Mouse (Mus musculus): ENCODE results near the gene Fam102a.

The Fam102a gene

GRCm38 (mm10) chr2:32514335-32514734 lies 20.8 kb upstream of the Fam102a start:
- no peak for DNase-seq (ENCODE audit: low read depth)

GRCm38 (mm10) chr2:32517233-32517867 lies 17.8 kb upstream of the Fam102a start:
- no peak for DNase-seq (ENCODE audit: low read depth)

- DNase-seq (ENCODE audit: low read depth) = no peak
Measured at GRCm38 (mm10) chr2:32520034-32520990, 14.8 kb upstream of the Fam102a start.

GRCm38 (mm10) chr2:32524536-32525031 lies 10.5 kb upstream of the Fam102a start:
- DNase-seq (ENCODE audit: low read depth) = no peak

- DNase-seq (ENCODE audit: low read depth) = no peak
Measured at GRCm38 (mm10) chr2:32525816-32526215, 9.3 kb upstream of the Fam102a start.

- DNase-seq (ENCODE audit: low read depth) = no peak
Measured at GRCm38 (mm10) chr2:32527468-32527966, 7.6 kb upstream of the Fam102a start.

GRCm38 (mm10) chr2:32528326-32528725 lies 6.8 kb upstream of the Fam102a start:
- DNase-seq (ENCODE audit: low read depth) = no peak

GRCm38 (mm10) chr2:32530479-32530878 lies 4.7 kb upstream of the Fam102a start:
- DNase-seq (ENCODE audit: low read depth) = no peak

- no peak for DNase-seq (ENCODE audit: low read depth)
Measured at GRCm38 (mm10) chr2:32533163-32533562, 2.0 kb upstream of the Fam102a start.

- peak; percentile 29 for DNase-seq (ENCODE audit: low read depth)
Measured at GRCm38 (mm10) chr2:32534061-32534732, 935 bp upstream of the Fam102a start.

- DNase-seq (ENCODE audit: low read depth) = peak; percentile 23
Measured at GRCm38 (mm10) chr2:32535501-32535991, 414 bp downstream of the Fam102a start.

- DNase-seq (ENCODE audit: low read depth) = no peak
Measured at GRCm38 (mm10) chr2:32536086-32536633, 1.0 kb downstream of the Fam102a start.

GRCm38 (mm10) chr2:32536634-32537359 lies 1.7 kb downstream of the Fam102a start:
- DNase-seq (ENCODE audit: low read depth) = no peak

- DNase-seq (ENCODE audit: low read depth) = no peak
Measured at GRCm38 (mm10) chr2:32537360-32537905, 2.3 kb downstream of the Fam102a start.

- DNase-seq (ENCODE audit: low read depth) = no peak
Measured at GRCm38 (mm10) chr2:32537941-32538340, 2.8 kb downstream of the Fam102a start.

- no peak for DNase-seq (ENCODE audit: low read depth)
Measured at GRCm38 (mm10) chr2:32538461-32538860, 3.3 kb downstream of the Fam102a start.

GRCm38 (mm10) chr2:32539452-32539981 lies 4.4 kb downstream of the Fam102a start:
- no peak for DNase-seq (ENCODE audit: low read depth)

- DNase-seq (ENCODE audit: low read depth) = no peak
Measured at GRCm38 (mm10) chr2:32541333-32541908, 6.3 kb downstream of the Fam102a start.

- no peak for DNase-seq (ENCODE audit: low read depth)
Measured at GRCm38 (mm10) chr2:32541986-32542573, 6.9 kb downstream of the Fam102a start.

- DNase-seq (ENCODE audit: low read depth) = no peak
Measured at GRCm38 (mm10) chr2:32543031-32543449, 7.9 kb downstream of the Fam102a start.
